Mouse (Mus musculus): ENCODE measurements around the gene Spg7.

Gene Spg7

GRCm38 (mm10) chr8:123131041-123131440 is 68.3 kb downstream of the Spg7 start:
- no peak for DNase-seq (ENCODE audit: low spot score in 2 of 2)

- DNase-seq (ENCODE audit: low spot score in 2 of 2), result no peak
These were observed 70.2 kb downstream of the Spg7 start for GRCm38 (mm10) chr8:123132953-123133352.

- no peak for DNase-seq (ENCODE audit: low spot score in 2 of 2)
These were observed 71.5 kb downstream of the Spg7 start for GRCm38 (mm10) chr8:123134149-123134713.

- peak in 1 of 2 experiments; percentile 43 for DNase-seq (ENCODE audit: low spot score in 2 of 2)
These were observed 72.7 kb downstream of the Spg7 start for GRCm38 (mm10) chr8:123135406-123135805.

- DNase-seq (ENCODE audit: low spot score in 2 of 2), result no peak
These were observed 73.1 kb downstream of the Spg7 start for GRCm38 (mm10) chr8:123135806-123136205.

GRCm38 (mm10) chr8:123136287-123136686 is 73.5 kb downstream of the Spg7 start:
- no peak for DNase-seq (ENCODE audit: low spot score in 2 of 2)

GRCm38 (mm10) chr8:123137645-123138077 is 74.9 kb downstream of the Spg7 start:
- peak; percentile 75 to 79 for DNase-seq (ENCODE audit: low spot score in 2 of 2)

GRCm38 (mm10) chr8:123138741-123139140 is 76.0 kb downstream of the Spg7 start:
- DNase-seq (ENCODE audit: low spot score in 2 of 2), result no peak

GRCm38 (mm10) chr8:123141741-123142462 is 79.2 kb downstream of the Spg7 start:
- peak; percentile 72 to 76 for DNase-seq (ENCODE audit: low spot score in 2 of 2)

GRCm38 (mm10) chr8:123145279-123145678 is 82.5 kb downstream of the Spg7 start:
- no peak for DNase-seq (ENCODE audit: low spot score in 2 of 2)

GRCm38 (mm10) chr8:123146390-123146789 is 83.6 kb downstream of the Spg7 start:
- peak in 1 of 2 experiments; percentile 28 for DNase-seq (ENCODE audit: low spot score in 2 of 2)
